Mouse (Mus musculus) brown adipose tissue, adult 24 weeks (tissue): ENCODE results near the gene Adam6b. TPM values are rescaled to one million over a fixed set of nuclear protein-coding genes. Genes with fewer than 3 reads are reported as not detected.
"Not testable (repeated sequence)": the region's sequence is repeated elsewhere in the genome, so short reads cannot be mapped to it uniquely, and the experiment has no call there.

ENCODE experiments used
- H3K27ac ChIP-seq: fragments of 200-500 bp; replicated peaks from 2 replicates; pipeline ENCODE4 v1.5.1; 2012; ENCODE audit warnings: low read depth, mild to moderate bottlenecking, low read length
- H3K4me1 ChIP-seq: fragments of 200-500 bp; 2 replicates; pipeline ENCODE4 v1.6.1; 2012; ENCODE audit warnings: low read length, mixed read lengths; ENCODE audit not compliant: control insufficient read depth, insufficient read depth, insufficient read length
- H3K4me3 ChIP-seq: fragments of 200-500 bp; 2 replicates; pipeline ENCODE4 v1.5.1; 2012; ENCODE audit warnings: low read depth, mild to moderate bottlenecking, low read length, moderate library complexity; ENCODE audit not compliant: insufficient read depth
- polyA plus RNA-seq: library from polyadenylated mRNA; stranded (reverse); fragments of >200 nt; gene quantifications from 2 replicates; pipeline ENCODE4 v1.2.4, GENCODE M21; 2012; ENCODE audit not compliant: missing spikeins, insufficient read depth, insufficient read length

Gene Adam6b
- not detected in 2 replicates for polyA plus RNA-seq

DNA sequence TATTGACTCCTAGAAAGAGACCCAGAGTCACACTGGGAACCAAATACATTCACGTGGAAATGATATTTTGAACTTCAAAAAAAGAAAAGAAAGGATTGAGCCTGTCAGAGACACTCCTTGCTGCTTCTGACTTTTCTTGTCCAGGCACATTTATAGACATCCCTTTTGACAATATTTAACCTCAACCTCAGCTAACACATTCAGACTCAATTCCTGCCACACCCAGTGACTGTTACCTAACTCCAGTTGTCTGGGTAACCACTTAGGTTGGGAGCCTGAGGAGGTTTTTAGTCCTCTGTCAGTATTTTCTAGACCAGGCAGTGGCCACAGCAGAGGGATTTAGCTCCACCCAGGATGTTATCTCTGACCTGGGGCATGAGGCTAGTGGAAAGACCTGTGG lies at the start of gene Adam6b:
Gene Adam6b, plus strand, starts transcription at position 301 of the 400 bp plus-strand sequence.
- not testable (repeated sequence) for H3K4me3 ChIP-seq, H3K4me1 ChIP-seq, H3K27ac ChIP-seq

GRCm38 (mm10) chr12:113446061-113446460 lies 43.2 kb upstream of the Adam6b start:
- no peak overlapping the region for H3K27ac ChIP-seq
- H3K4me3 ChIP-seq: no peak overlapping the region
- no peaks in the 10 kb centered on the region for H3K4me1 ChIP-seq

DNA sequence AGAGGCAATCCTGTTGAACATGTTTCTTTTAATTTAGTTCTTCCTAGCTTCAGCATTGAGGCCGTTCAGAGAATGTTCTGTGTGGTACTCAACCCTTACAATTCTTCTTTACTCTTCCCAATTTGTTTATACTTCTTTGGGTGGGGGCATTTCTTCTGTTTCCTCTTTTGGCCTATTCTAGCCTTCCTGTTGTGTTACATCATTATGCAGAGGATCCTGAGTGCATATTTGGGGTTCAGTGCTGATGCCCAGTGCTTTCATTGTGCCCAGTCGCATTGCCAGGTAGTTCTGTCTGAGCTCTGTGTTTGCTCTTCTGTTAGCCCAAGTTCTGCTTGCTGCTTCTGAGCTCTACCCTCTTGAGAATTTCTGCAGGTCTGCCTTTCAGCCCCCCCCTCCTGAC lies 13.1 kb upstream of the Adam6b start:
- Histone ChIP-seq H3K27ac (no peak overlapping the region), H3K4me3 (no peak overlapping the region), H3K4me1 (no peaks in the 10 kb centered on the region)

GRCm38 (mm10) chr12:113482147-113482546 lies 7.2 kb upstream of the Adam6b start:
- no peak overlapping the region for H3K27ac ChIP-seq
- no peaks in the 10 kb centered on the region for H3K4me1 ChIP-seq
- H3K4me3 ChIP-seq: no peak overlapping the region

- H3K4me1 ChIP-seq: no peaks in the 10 kb centered on the region
- no peak overlapping the region for H3K27ac ChIP-seq
- no peak overlapping the region for H3K4me3 ChIP-seq
Observed at GRCm38 (mm10) chr12:113482661-113483389, 6.5 kb upstream of the Adam6b start.

- Histone ChIP-seq H3K4me3 (no peak overlapping the region), H3K4me1 (no peaks in the 10 kb centered on the region), H3K27ac (no peak overlapping the region)
Observed at GRCm38 (mm10) chr12:113483492-113484162, 5.7 kb upstream of the Adam6b start.

GRCm38 (mm10) chr12:113484971-113485485 lies 4.3 kb upstream of the Adam6b start:
- no peak overlapping the region for H3K4me3 ChIP-seq
- no peak overlapping the region for H3K27ac ChIP-seq
- no peaks in the 10 kb centered on the region for H3K4me1 ChIP-seq

DNA sequence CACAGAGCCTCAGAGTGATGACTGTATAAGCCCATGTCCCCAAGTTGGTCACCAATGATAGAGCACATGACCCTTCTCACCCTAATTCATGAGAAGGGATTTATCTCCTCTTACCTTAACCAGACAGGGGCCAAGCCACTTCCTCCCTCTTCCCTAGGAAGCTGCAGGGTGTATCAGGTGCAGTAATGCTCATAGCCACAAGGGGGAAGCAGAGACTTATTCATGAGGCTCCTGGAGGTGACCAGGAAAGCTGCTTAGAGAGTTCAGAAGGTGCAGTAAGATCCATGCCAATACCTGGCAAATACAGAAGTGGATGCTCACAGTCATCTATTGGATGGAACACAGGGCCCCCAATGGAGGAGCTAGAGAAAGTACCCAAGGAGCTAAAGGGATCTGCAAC lies 1.6 kb upstream of the Adam6b start:
- H3K27ac ChIP-seq, H3K4me3 ChIP-seq, H3K4me1 ChIP-seq: not testable (repeated sequence)

- H3K4me3 ChIP-seq: no peak overlapping the region
- no peaks in the 10 kb centered on the region for H3K4me1 ChIP-seq
- H3K27ac ChIP-seq: no peak overlapping the region
Observed at GRCm38 (mm10) chr12:113525901-113526300, 36.6 kb downstream of the Adam6b start.

Other genes with a start within 250 kb of the Adam6b start
- not detected in 2 replicates for gene Adam6a, start 54.4 kb downstream of the Adam6b start, polyA plus RNA-seq